Mouse (Mus musculus) forebrain, embryonic 14.5 days (tissue): ENCODE data around the gene Zfp652. TPM values are rescaled to one million over a fixed set of nuclear protein-coding genes. Genes with fewer than 3 reads are reported as not detected.

ENCODE experiments used
- ATAC-seq: fragments of 200-750 bp; cut with Nextera tagmentation; 2 replicates; pipeline ENCODE4 v1.8.0; 2017; ENCODE audit warnings: mild to moderate bottlenecking, moderate library complexity
- DNase-seq: peaks from one replicate; pipeline ENCODE4 v3.0.0-alpha.2; 2015; ENCODE audit warnings: low spot score
- H3K27ac ChIP-seq: fragments of 300-500 bp; sonication (generic); 2 replicates; pipeline ENCODE4 v1.5.1; 2014; ENCODE audit warnings: low read depth, mild to moderate bottlenecking, control low read depth, low read length, moderate library complexity
- H3K27me3 ChIP-seq: fragments of 300-500 bp; sonication (generic); replicated peaks from 2 replicates; pipeline ENCODE4 v1.6.1; 2014; ENCODE audit warnings: low read length, control low read depth, mixed read lengths; ENCODE audit not compliant: control insufficient read depth, insufficient read depth
- H3K36me3 ChIP-seq: fragments of 300-500 bp; sonication (generic); 2 replicates; pipeline ENCODE4 v1.6.1; 2014; ENCODE audit warnings: low read length, control low read depth; ENCODE audit not compliant: control insufficient read depth, insufficient read depth
- H3K4me1 ChIP-seq: fragments of 300-500 bp; sonication (generic); 2 replicates; pipeline ENCODE4 v1.6.1; 2014; ENCODE audit warnings: antibody characterized with exemption, low read length, control low read depth; ENCODE audit not compliant: control insufficient read depth, insufficient read depth
- H3K4me2 ChIP-seq: fragments of 300-500 bp; sonication (generic); 2 replicates; pipeline ENCODE4 v1.6.1; 2014; ENCODE audit warnings: mild to moderate bottlenecking, control low read depth, low read length
- H3K4me3 ChIP-seq: fragments of 300-500 bp; sonication (generic); 2 replicates; pipeline ENCODE4 v1.5.1; 2014; ENCODE audit warnings: low read depth, low read length, control low read depth
- H3K9ac ChIP-seq: fragments of 300-500 bp; sonication (generic); 2 replicates; pipeline ENCODE4 v1.6.1; 2014; ENCODE audit warnings: mild to moderate bottlenecking, low read length, control low read depth, moderate library complexity
- H3K9me3 ChIP-seq: fragments of 300-500 bp; sonication (generic); replicated peaks from 2 replicates; pipeline ENCODE4 v1.6.1; 2016; ENCODE audit warnings: low read length, control low read depth, mixed read lengths; ENCODE audit not compliant: control insufficient read depth
- WGBS: fragments of 180-500 bp; shearing (Covaris S2); extraction: QIAGEN DNeasy Blood & Tissue Kit; methylation state at CpG from one replicate; pipeline ENCODE4 v1.1.7; 2014; 5-methylcytosine and 5-hydroxymethylcytosine counted together
- polyA plus RNA-seq: library from polyadenylated mRNA; unstranded; fragments of >200 nt; fragmentation: Nextera tagmentation; extraction: Ambion mirVana; gene quantifications from 2 replicates; pipeline ENCODE4 v1.2.1, GENCODE M21; 2014

Zfp652 gene
- polyA plus RNA-seq, 1 experiment from 2014 or later, result 11.7 TPM

GRCm38 (mm10) chr11:95682946-95683345 is 29.5 kb upstream of the Zfp652 start:
- Histone ChIP-seq H3K4me1 (no peaks in the 10 kb centered on the region), H3K27ac (no peak overlapping the region), H3K4me2 (no peak overlapping the region), H3K9me3 (no peaks in the 10 kb centered on the region), H3K4me3 (no peak overlapping the region), H3K9ac (no peak overlapping the region), H3K36me3 (peaks cover 34% of the 10 kb centered on the region), H3K27me3 (no peaks in the 10 kb centered on the region)
- ATAC-seq (no peak), DNase-seq (no peak)
- WGBS, result 96% methylated on average over 3 of the region's 3 CpGs

GRCm38 (mm10) chr11:95686031-95686430 is 26.4 kb upstream of the Zfp652 start:
- Histone ChIP-seq H3K36me3 (peaks cover 10% of the 10 kb centered on the region; the same call in 1 of the 2 replicates), H3K4me1 (no peaks in the 10 kb centered on the region), H3K9ac (no peak overlapping the region), H3K4me3 (no peak overlapping the region), H3K27me3 (no peaks in the 10 kb centered on the region), H3K9me3 (no peaks in the 10 kb centered on the region), H3K4me2 (no peak overlapping the region), H3K27ac (no peak overlapping the region)
- DNase-seq (peak; percentile 88), ATAC-seq (peak; percentile 40; the same call in 1 of the 2 replicates)
- 4% methylated on average over 4 of the region's 4 CpGs for WGBS

- ATAC-seq, result no peak
- Histone ChIP-seq H3K36me3 (no peaks in the 10 kb centered on the region), H3K9ac (no peak overlapping the region), H3K27ac (no peak overlapping the region), H3K4me3 (no peak overlapping the region), H3K4me1 (no peaks in the 10 kb centered on the region), H3K4me2 (no peak overlapping the region), H3K9me3 (no peaks in the 10 kb centered on the region), H3K27me3 (no peaks in the 10 kb centered on the region)
- DNase-seq, result no peak
- WGBS, result 37% methylated on average over 11 of the region's 11 CpGs
These were observed 25.3 kb upstream of the Zfp652 start for GRCm38 (mm10) chr11:95687084-95687656.

GRCm38 (mm10) chr11:95688515-95688914 is 24.0 kb upstream of the Zfp652 start:
- WGBS, result 89% methylated on average over 6 of the region's 6 CpGs
- no peak for ATAC-seq
- Histone ChIP-seq H3K4me2 (no peak overlapping the region), H3K4me1 (no peaks in the 10 kb centered on the region), H3K27ac (no peak overlapping the region), H3K9me3 (no peaks in the 10 kb centered on the region), H3K36me3 (no peaks in the 10 kb centered on the region), H3K27me3 (no peaks in the 10 kb centered on the region), H3K4me3 (no peak overlapping the region), H3K9ac (no peak overlapping the region)
- DNase-seq, result no peak

- no peaks in the 10 kb centered on the region for H3K36me3 ChIP-seq
- ATAC-seq, result no peak
- 75% methylated on average over 7 of the region's 7 CpGs for WGBS
- no peak overlapping the region for H3K4me3 ChIP-seq
- no peaks in the 10 kb centered on the region for H3K27me3 ChIP-seq
- no peak overlapping the region for H3K4me2 ChIP-seq
- no peak overlapping the region for H3K9ac ChIP-seq
- DNase-seq, result no peak
- no peaks in the 10 kb centered on the region for H3K4me1 ChIP-seq
- no peaks in the 10 kb centered on the region for H3K9me3 ChIP-seq
- no peak overlapping the region for H3K27ac ChIP-seq
These were observed 23.5 kb upstream of the Zfp652 start for GRCm38 (mm10) chr11:95688981-95689380.

- H3K4me2 ChIP-seq, result no peak overlapping the region
- H3K36me3 ChIP-seq, result no peaks in the 10 kb centered on the region
- ATAC-seq (no peak), DNase-seq (no peak)
- H3K4me1 ChIP-seq, result no peaks in the 10 kb centered on the region
- 88% methylated on average over 3 of the region's 3 CpGs for WGBS
- H3K9me3 ChIP-seq, result no peaks in the 10 kb centered on the region
- no peaks in the 10 kb centered on the region for H3K27me3 ChIP-seq
- no peak overlapping the region for H3K4me3 ChIP-seq
- H3K27ac ChIP-seq, result no peak overlapping the region
- no peak overlapping the region for H3K9ac ChIP-seq
These were observed 22.9 kb upstream of the Zfp652 start for GRCm38 (mm10) chr11:95689544-95689943.

- DNase-seq (no peak), ATAC-seq (no peak)
- no peaks in the 10 kb centered on the region for H3K9me3 ChIP-seq
- H3K27me3 ChIP-seq, result no peaks in the 10 kb centered on the region
- H3K4me3 ChIP-seq, result no peak overlapping the region
- 80% methylated on average over 5 of the region's 5 CpGs for WGBS
- no peak overlapping the region for H3K27ac ChIP-seq
- no peaks in the 10 kb centered on the region for H3K36me3 ChIP-seq
- H3K9ac ChIP-seq, result no peak overlapping the region
- no peaks in the 10 kb centered on the region for H3K4me1 ChIP-seq
- H3K4me2 ChIP-seq, result no peak overlapping the region
These were observed 13.9 kb upstream of the Zfp652 start for GRCm38 (mm10) chr11:95698541-95698940.

GRCm38 (mm10) chr11:95700778-95701739 is 11.4 kb upstream of the Zfp652 start:
- WGBS, result 94% methylated on average over 13 of the region's 13 CpGs
- ATAC-seq (no peak), DNase-seq (no peak)
- Histone ChIP-seq H3K27me3 (no peaks in the 10 kb centered on the region), H3K27ac (no peak overlapping the region), H3K4me2 (no peak overlapping the region), H3K4me1 (no peaks in the 10 kb centered on the region), H3K4me3 (no peak overlapping the region), H3K36me3 (no peaks in the 10 kb centered on the region), H3K9me3 (no peaks in the 10 kb centered on the region), H3K9ac (no peak overlapping the region)
